Mouse (Mus musculus): ENCODE measurements around the gene Olfr221.

- TF ChIP-seq CTCF (IDR thresholded peaks at IDR 0.05; ENCODE audit: insufficient read depth, low read length) (peak; percentile 97), POLR2A (IDR thresholded peaks at IDR 0.05; ENCODE audit: borderline replicate concordance, extremely low read depth, low read depth, low read length) (peak; percentile 12; the same call in 1 of the 2 replicates)
Measured at GRCm38 (mm10) chr14:52008321-52009203, 33.7 kb downstream of the Olfr221 start.

All from lung, adult 2 months (tissue).